Mouse (Mus musculus): ENCODE measurements around the gene Rrm2.
"Not testable (repeated sequence)": the region's sequence is repeated elsewhere in the genome, so short reads cannot be mapped to it uniquely, and the experiment has no call there.

Gene Rrm2

GRCm38 (mm10) chr12:24705502-24706263 lies 2.4 kb upstream of the Rrm2 start:
- DNase-seq (ENCODE audit: low spot score in 2 of 2), result no peak

GRCm38 (mm10) chr12:24706764-24707479 lies 1.1 kb upstream of the Rrm2 start:
- DNase-seq (ENCODE audit: low spot score in 2 of 2), result no peak

GRCm38 (mm10) chr12:24707480-24707802 lies 600 bp upstream of the Rrm2 start:
- DNase-seq (ENCODE audit: low spot score in 2 of 2), result no peak

- no peak for DNase-seq (ENCODE audit: low spot score in 2 of 2)
Measured at GRCm38 (mm10) chr12:24708824-24709218, 780 bp downstream of the Rrm2 start.

- no peak for DNase-seq (ENCODE audit: low spot score in 2 of 2)
Measured at GRCm38 (mm10) chr12:24709409-24709808, 1.4 kb downstream of the Rrm2 start.

GRCm38 (mm10) chr12:24709831-24710508 lies 1.9 kb downstream of the Rrm2 start:
- DNase-seq (ENCODE audit: low spot score in 2 of 2), result no peak

GRCm38 (mm10) chr12:24710672-24711071 lies 2.6 kb downstream of the Rrm2 start:
- DNase-seq (ENCODE audit: low spot score in 2 of 2), result no peak

GRCm38 (mm10) chr12:24712396-24712795 lies 4.4 kb downstream of the Rrm2 start:
- no peak for DNase-seq (ENCODE audit: low spot score in 2 of 2)

- no peak for DNase-seq (ENCODE audit: low spot score in 2 of 2)
Measured at GRCm38 (mm10) chr12:24714579-24715255, 6.7 kb downstream of the Rrm2 start.

- no peak for DNase-seq (ENCODE audit: low spot score in 2 of 2)
Measured at GRCm38 (mm10) chr12:24715268-24715896, 7.3 kb downstream of the Rrm2 start.

- peak in 1 of 2 experiments; percentile 48 for DNase-seq (ENCODE audit: low spot score in 2 of 2)
Measured at GRCm38 (mm10) chr12:24716721-24717301, 8.8 kb downstream of the Rrm2 start.

- DNase-seq (ENCODE audit: low spot score in 2 of 2), result no peak
Measured at GRCm38 (mm10) chr12:24723434-24723833, 15.4 kb downstream of the Rrm2 start.

- no peak for DNase-seq (ENCODE audit: low spot score in 2 of 2)
Measured at GRCm38 (mm10) chr12:24723859-24724258, 15.8 kb downstream of the Rrm2 start.

GRCm38 (mm10) chr12:24724369-24724768 lies 16.3 kb downstream of the Rrm2 start:
- no peak for DNase-seq (ENCODE audit: low spot score in 2 of 2)

- no peak for DNase-seq (ENCODE audit: low spot score in 2 of 2)
Measured at GRCm38 (mm10) chr12:24734828-24735394, 26.9 kb downstream of the Rrm2 start.

- no peak for DNase-seq (ENCODE audit: low spot score in 2 of 2)
Measured at GRCm38 (mm10) chr12:24736956-24737355, 28.9 kb downstream of the Rrm2 start.

GRCm38 (mm10) chr12:24739963-24740362 lies 31.9 kb downstream of the Rrm2 start:
- no peak for DNase-seq (ENCODE audit: low spot score in 2 of 2)

- DNase-seq (ENCODE audit: low spot score in 2 of 2), result not testable (repeated sequence)
Measured at GRCm38 (mm10) chr12:24741535-24741934, 33.5 kb downstream of the Rrm2 start.

GRCm38 (mm10) chr12:24744309-24744708 lies 36.3 kb downstream of the Rrm2 start:
- DNase-seq (ENCODE audit: low spot score in 2 of 2), result no peak

- DNase-seq (ENCODE audit: low spot score in 2 of 2), result no peak
Measured at GRCm38 (mm10) chr12:24746579-24747296, 38.7 kb downstream of the Rrm2 start.

Data from frontal cortex, postnatal 10 days (tissue).